Mouse (Mus musculus) inflammation-experienced regulatory T-cells, adult 6 months (primary cell): ENCODE data around the gene Best3. TPM values are rescaled to one million over a fixed set of nuclear protein-coding genes. Genes with fewer than 3 reads are reported as not detected.
"Not testable (repeated sequence)": the region's sequence is repeated elsewhere in the genome, so short reads cannot be mapped to it uniquely, and the experiment has no call there.

Experiments
- ATAC-seq: one replicate; pipeline ENCODE4 v1.8.0; 2017
- polyA plus RNA-seq, 3 experiments: library from polyadenylated mRNA; unstranded; fragments of 100-300 nt; shearing (Covaris generic); gene quantifications; one replicate each; pipeline ENCODE4 v1.2.1; 2017

The Best3 gene
- polyA plus RNA-seq, 3 experiments from 2014 or later: not detected

GRCm38 (mm10) chr10:116980273-116980672 is 5.8 kb upstream of the Best3 start:
- ATAC-seq: no peak

GRCm38 (mm10) chr10:116980888-116981287 is 5.2 kb upstream of the Best3 start:
- no peak for ATAC-seq

DNA sequence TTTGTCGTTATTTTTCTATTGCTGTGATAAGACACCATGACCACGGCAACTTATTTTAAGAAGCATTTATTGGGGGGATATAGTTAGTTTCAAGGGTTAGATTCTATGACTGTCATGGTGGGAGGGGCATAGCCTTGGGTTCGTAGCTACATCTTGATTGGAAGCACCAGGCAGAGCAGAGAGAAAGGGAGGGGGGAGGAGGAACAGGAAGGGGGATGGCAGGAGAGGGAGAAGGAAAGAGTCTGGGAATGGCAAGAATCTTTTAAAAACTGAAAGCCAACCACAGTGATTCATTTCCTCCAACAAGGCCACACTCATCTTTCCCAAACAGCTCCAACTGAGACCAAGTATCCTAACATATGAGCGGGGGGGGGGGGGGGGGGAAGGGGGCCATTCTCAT is 3.6 kb upstream of the Best3 start:
- no peak for ATAC-seq

- no peak for ATAC-seq
Measured at GRCm38 (mm10) chr10:116984836-116985235, 1.3 kb upstream of the Best3 start.

DNA sequence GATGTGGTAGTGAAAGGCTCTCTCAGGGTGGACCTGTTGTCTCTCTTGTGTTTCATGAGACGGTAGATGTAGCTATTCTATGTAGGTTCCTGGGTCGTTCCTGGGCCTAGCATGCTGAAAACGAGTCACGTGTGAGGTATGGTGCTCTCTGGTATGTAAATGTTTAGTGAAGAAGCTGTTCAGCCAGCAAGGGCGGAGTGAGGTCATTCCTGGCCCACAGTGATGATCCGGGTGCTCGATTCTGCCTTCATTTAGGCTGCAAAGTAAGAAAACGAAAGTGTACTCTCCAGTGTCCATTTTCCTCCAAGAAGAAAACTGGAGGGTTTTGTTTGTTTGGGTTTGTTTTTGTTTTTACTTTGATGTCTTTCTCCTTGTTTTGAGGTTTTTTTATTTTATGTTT is 7.9 kb downstream of the Best3 start:
- ATAC-seq: no peak

DNA sequence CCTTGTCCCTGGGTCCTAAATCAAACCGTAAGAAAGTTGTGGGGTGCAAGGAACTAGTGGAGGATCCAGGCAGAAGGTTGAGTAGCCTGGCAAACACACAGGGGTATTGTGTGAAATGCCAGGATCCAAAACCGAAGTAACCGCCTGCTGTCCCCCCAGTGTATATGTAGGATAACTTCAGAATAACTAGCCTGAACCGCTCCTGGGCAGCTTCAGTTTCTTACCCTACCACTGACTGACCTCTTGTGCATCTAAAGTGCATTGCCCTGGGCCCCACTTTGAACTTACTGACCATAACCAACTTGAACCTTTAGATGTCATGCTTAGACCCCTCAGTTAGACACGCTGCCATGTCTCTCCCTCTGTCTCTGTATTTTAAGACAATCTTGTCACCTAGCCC is 9.0 kb downstream of the Best3 start:
- no peak for ATAC-seq

DNA sequence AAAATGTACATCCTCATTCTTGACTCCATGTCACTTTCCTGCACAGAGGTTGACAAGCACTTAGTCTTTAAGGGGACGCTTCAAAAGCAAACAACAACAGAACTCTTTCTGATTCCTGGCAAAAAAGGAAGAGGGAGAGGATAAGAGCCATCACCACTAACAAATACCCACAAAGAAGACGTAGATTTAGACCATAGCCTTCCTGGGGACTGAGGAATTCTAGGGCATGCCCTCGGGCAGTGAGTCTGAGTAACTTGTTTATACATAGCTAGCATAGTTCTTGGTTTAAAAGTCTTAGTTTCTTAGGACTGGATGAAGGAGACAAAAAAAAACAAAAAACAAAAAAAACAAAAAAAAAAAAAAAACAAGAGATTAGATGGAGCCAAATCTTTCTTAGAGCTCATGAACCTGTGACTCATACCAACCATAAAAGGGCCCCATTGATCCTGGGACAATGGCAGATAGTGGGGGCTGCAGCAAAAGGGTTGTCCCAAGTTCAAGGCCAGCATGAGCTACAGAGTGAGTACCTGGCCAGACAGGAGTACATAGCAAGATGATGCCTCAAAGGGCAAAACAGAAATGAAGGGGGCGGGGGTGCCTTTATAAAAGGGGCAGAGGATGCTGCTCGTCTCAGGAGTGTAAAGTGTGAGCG is 9.6 kb downstream of the Best3 start:
- ATAC-seq: no peak

DNA sequence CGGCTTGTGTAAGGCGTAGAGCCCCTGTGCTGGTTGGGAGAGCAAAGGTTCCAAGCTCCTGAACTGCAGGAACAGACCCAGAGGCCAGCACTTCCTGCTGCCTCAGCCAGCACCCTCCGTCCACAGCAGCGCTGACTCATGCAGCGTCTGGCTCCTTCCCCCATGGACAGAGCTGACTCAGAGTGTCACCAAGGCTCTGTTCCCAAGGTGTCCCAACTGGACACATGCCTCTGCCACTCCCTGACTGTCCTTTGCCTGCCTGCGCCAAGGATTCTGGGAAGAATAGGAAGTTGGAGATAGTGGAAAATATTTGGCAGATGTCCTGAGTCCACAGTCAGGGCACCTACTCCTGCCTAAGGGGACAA is 10.1 kb downstream of the Best3 start:
- no peak for ATAC-seq

DNA sequence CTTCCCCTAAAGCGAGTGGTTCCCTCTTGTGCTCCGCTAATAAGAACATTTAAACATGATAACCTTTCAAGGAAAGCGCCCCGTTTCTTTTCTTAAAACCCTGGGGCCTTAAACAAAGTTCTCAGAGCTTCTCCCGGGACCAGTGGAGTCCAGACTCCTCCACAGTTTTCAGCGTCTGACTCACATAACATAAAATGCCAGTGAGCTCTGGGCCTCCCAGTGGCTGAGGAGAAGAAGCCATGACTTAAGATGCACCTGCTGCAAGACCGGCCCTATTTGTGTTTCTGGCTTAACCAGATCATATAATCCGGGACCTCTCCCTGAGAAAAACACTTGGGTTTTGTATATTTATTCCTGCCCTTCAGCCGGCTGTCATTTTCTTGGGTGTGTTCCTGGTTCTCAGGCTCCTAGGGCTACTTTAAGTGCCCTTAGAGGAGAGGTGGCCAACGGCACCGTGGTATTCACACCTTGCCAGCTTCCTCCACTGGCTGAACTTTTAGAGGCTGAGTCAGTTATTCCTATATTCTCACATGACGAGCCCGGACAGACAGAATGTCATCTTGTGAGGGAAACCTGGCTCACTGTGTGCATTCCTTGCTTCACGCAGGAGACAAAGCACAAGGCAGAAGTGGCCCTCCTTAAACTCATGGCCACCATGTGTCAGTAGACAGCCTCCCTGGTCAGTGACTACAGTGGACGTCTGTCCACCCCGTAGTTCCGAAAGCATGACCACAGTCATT is 12.8 kb downstream of the Best3 start:
- ATAC-seq: no peak

DNA sequence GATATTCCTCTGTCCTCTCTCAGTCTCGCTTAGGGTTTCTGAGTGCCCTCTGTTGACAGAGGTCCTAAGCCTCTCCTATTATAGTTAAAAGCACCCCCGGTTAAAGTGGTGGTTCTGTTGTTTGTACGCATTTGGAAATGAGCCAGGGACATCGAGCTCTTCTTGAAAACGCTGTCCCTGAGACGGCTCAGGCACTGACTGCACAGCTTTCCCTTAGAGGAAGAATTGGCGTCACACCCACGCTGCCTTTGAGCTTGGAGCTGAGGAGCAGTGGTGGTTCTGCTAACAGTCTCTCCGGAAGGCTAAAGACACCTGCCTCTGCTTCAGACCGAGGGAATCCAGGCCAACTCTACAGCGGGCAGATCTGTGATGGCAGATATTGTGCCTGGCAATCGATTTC is 14.9 kb downstream of the Best3 start:
- ATAC-seq: no peak

GRCm38 (mm10) chr10:117004695-117005094 is 18.6 kb downstream of the Best3 start:
- no peak for ATAC-seq

GRCm38 (mm10) chr10:117005707-117006464 is 19.8 kb downstream of the Best3 start:
- no peak for ATAC-seq

GRCm38 (mm10) chr10:117009691-117010090 is 23.6 kb downstream of the Best3 start:
- ATAC-seq: no peak

GRCm38 (mm10) chr10:117011047-117011446 is 24.9 kb downstream of the Best3 start:
- no peak for ATAC-seq

DNA sequence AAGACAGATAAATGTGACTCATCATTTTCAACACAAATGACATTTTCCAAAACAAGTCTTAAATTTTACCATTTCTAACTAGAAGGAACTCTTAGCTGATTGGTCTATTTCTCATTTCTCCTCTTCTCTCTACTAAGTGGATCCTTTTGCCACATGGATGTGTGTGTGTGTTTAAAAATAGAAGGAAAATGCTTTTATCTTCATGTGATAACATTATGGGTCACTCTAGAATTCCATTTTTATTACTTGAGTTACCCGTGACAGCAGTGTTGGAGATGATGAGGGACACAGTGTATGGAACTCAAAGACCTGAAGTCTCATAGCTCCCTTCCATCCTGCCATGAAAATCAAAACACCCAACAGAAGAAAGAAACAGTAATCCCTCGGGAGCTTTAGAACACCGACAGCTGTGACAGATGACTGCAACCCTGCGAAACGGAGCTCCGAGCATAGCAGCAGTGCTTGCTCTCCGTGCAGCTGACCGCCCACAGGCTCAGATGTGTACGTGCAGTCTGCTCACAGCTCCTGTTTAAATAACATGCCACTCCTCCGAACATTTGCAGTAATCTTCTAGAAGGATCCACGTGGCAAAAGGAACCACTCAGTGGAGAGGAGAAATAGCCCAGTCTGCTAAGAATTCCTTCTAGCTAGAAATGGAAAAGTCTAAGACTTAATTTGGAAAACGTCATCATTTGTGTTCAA is 27.7 kb downstream of the Best3 start:
- no peak for ATAC-seq

- no peak for ATAC-seq
Measured at GRCm38 (mm10) chr10:117014565-117014964, 28.5 kb downstream of the Best3 start.

GRCm38 (mm10) chr10:117018281-117018840 is 32.2 kb downstream of the Best3 start:
- no peak for ATAC-seq

DNA sequence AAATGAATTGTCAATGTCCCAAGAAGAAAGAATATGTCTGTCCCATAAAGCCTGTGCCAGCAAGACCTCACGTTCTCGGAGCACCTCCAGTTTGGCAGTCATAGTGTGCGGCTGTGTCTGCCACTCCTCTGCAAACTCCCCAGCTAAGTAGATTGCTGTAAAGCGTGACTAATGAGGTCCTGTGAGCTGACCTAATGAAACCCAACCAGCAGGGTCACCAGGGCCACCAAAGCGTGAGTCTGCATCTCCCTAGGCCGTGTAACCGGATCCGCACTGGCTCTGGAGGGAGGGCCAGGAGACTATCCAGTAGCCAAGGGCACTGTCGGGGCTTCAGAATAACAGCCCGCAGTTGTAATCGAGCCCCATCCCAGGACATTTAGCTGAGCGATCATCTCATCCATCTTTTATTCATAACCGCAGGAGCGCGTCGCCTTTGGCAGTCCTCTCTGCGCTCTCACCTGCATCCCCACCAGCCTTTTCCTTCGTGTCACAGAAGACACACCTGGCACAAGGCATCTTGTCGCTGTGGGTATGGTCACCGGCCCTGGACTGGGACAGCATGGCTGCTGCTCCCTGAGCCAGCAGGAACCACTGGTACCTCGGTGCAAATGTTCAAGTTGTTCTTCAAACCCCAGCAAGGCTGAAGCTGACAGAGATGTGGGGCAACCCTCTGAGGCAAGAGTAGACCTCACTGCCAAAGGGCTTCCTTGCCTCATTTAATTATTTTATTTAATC is 35.1 kb downstream of the Best3 start:
- ATAC-seq: no peak

- no peak for ATAC-seq
Measured at GRCm38 (mm10) chr10:117023693-117024092, 37.6 kb downstream of the Best3 start.

DNA sequence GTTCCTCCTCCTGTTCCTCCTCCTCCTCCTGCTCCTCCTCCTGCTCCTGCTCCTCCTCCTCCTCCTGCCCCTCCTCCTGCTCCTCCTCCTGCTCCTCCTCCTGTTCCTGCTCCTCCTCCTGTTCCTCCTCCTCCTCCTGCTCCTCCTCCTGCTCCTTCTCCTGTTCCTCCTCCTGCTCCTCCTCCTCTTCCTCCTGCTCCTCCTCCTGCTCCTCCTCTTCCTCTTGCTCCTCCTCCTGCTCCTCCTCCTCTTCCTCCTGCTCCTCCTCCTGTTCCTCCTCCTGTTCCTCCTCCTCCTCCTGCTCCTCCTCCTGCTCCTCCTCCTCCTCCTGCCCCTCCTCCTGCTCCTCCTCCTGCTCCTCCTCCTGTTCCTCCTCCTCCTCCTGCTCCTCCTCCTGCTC is 39.7 kb downstream of the Best3 start:
- not testable (repeated sequence) for ATAC-seq

DNA sequence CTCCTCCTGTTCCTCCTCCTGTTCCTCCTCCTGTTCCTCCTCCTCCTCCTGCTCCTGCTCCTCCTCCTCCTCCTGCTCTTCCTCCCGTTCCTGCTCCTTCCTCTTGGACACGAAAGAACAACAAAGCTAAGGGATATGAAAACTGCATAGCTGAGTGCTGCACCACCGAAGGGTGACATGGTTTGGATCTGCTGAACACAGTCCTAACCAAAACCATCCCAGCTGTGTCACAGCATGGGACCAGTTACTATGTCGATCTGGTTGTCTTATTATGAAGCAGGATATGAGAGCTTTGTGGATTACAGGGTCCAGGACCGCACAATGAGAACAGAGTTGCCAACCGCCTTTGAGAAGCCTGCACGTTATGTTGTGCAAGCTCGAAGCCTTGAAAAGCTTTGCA is 40.1 kb downstream of the Best3 start:
- ATAC-seq: no peak

- no peak for ATAC-seq
Measured at GRCm38 (mm10) chr10:117031160-117031559, 45.0 kb downstream of the Best3 start.
